Mouse (Mus musculus): Measurements from ENCODE around the gene Fry. TPM values are rescaled to one million over a fixed set of nuclear protein-coding genes. Genes with fewer than 3 reads are reported as not detected.

Fry gene
- polyA plus RNA-seq, 1 experiment from 2014 or later = 8.5 TPM

DNA sequence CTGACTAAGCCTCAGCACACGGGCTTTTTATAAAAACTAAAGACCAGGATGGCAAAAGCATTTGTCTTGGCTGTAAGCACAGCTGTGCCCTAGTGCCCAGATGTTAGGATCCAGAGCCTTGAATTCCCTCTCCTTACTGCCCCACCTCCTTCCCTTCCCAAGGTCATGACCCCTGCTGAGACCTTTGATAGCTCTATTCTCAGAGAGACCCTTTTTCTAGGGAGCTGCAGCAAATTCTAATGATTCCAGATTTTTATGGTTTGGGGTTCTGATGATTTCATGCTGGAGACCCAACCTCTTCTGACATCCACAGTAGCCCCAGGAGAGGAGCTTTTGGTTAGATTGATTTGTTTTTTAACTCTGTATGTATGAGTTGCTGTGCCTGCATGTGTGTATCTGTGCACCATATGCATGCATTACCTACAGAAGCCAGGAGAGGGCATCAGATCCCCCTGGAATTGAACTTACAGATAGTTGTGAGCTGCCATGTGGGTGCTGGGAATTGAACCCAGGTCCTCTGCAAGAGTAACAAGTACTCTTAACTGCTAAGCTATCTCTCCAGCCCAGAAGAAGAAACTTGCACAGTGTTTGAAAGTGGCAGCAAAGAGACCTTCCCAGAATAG, 333.7 kb downstream of the Fry start:
- DNase-seq (ENCODE audit: low spot score) (no peak), ATAC-seq (replicated peaks; ENCODE audit: low FRiP score, low read depth) (no peak)
- no peaks in the 10 kb centered on the region for H3K27me3 ChIP-seq (ENCODE audit: insufficient read depth, low read length)
- H3K4me1 ChIP-seq (replicated peaks; ENCODE audit: insufficient read depth, low read length) = no peaks in the 10 kb centered on the region
- no peak overlapping the region for H3K4me3 ChIP-seq (replicated peaks; ENCODE audit: low read depth, low read length)
- no peak overlapping the region for H3K9ac ChIP-seq (ENCODE audit: low read depth, low read length)
- no peaks in the 10 kb centered on the region for H3K9me3 ChIP-seq (replicated peaks; ENCODE audit: low read length)
- H3K36me3 ChIP-seq (ENCODE audit: insufficient read depth, low read length) = 0 out of 2 replicates have a peak, but pooled peaks cover 8% of the 10 kb centered on the region
- H3K27ac ChIP-seq = no peak overlapping the region
- 81% methylated on average over 1 of the region's 1 CpGs for WGBS
- H3K4me2 ChIP-seq (ENCODE audit: low read length) = no peak overlapping the region
- no peak for TF ChIP-seq CTCF (IDR thresholded peaks at IDR 0.05; ENCODE audit: low read depth)

DNA sequence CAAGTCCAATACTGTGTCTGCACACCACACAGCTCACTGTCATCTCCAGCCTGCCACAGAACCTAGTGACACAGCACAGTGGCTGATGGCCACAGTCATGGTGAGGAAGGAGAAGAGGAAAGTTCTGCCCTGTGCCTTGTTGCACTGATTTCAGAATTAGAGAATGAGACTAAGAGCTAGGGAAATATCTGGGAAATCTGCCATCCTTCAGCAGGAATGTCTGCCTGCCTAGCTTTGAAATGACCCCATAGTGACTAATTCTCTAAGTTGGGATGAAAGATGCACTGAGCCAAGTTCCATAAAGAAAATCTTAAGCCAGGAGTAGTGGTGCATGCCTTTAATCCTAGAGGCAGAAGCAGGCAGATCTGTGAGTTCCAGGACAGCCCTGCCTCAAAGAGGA, 334.2 kb downstream of the Fry start:
- Histone ChIP-seq H3K4me3 (replicated peaks; ENCODE audit: low read depth, low read length) (no peak overlapping the region), H3K27ac (no peak overlapping the region), H3K9ac (ENCODE audit: low read depth, low read length) (no peak overlapping the region), H3K4me1 (replicated peaks; ENCODE audit: insufficient read depth, low read length) (no peaks in the 10 kb centered on the region), H3K4me2 (ENCODE audit: low read length) (no peak overlapping the region), H3K27me3 (ENCODE audit: insufficient read depth, low read length) (no peaks in the 10 kb centered on the region), H3K36me3 (ENCODE audit: insufficient read depth, low read length) (0 out of 2 replicates have a peak, but pooled peaks cover 8% of the 10 kb centered on the region), H3K9me3 (replicated peaks; ENCODE audit: low read length) (no peaks in the 10 kb centered on the region)
- DNase-seq (ENCODE audit: low spot score) (no peak), ATAC-seq (replicated peaks; ENCODE audit: low FRiP score, low read depth) (no peak)
- TF ChIP-seq CTCF (IDR thresholded peaks at IDR 0.05; ENCODE audit: low read depth) = no peak

DNA sequence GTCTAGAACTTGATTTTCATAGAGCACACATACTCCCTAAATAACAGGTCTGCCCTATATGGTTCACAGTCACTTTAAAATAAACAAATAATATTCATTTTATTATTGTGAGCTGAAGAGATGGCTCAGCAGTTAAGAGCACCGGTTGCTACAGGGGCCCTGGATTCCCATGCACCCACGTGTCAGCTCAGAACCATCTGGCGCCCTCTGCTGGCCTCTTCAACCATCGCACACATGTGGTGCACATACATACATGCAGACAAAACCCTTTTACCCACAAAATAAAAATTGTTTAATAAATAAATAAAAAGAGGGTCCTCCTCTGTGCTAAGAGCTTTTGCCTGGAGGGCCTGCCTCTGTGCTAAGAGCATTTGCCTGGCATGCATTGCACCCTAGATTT, 335.0 kb downstream of the Fry start:
- no peak overlapping the region for H3K4me3 ChIP-seq (replicated peaks; ENCODE audit: low read depth, low read length)
- ATAC-seq (replicated peaks; ENCODE audit: low FRiP score, low read depth) = no peak
- H3K27ac ChIP-seq = no peak overlapping the region
- no peaks in the 10 kb centered on the region for H3K9me3 ChIP-seq (replicated peaks; ENCODE audit: low read length)
- H3K27me3 ChIP-seq (ENCODE audit: insufficient read depth, low read length) = no peaks in the 10 kb centered on the region
- no peak for DNase-seq (ENCODE audit: low spot score)
- H3K4me1 ChIP-seq (replicated peaks; ENCODE audit: insufficient read depth, low read length) = no peaks in the 10 kb centered on the region
- H3K4me2 ChIP-seq (ENCODE audit: low read length) = no peak overlapping the region
- 0 out of 2 replicates have a peak, but pooled peaks have one; percentile 18 for TF ChIP-seq CTCF (IDR thresholded peaks at IDR 0.05; ENCODE audit: low read depth)
- WGBS = 87% methylated on average over 4 of the region's 4 CpGs
- no peak overlapping the region for H3K9ac ChIP-seq (ENCODE audit: low read depth, low read length)
- 0 out of 2 replicates have a peak, but pooled peaks cover 8% of the 10 kb centered on the region for H3K36me3 ChIP-seq (ENCODE audit: insufficient read depth, low read length)

DNA sequence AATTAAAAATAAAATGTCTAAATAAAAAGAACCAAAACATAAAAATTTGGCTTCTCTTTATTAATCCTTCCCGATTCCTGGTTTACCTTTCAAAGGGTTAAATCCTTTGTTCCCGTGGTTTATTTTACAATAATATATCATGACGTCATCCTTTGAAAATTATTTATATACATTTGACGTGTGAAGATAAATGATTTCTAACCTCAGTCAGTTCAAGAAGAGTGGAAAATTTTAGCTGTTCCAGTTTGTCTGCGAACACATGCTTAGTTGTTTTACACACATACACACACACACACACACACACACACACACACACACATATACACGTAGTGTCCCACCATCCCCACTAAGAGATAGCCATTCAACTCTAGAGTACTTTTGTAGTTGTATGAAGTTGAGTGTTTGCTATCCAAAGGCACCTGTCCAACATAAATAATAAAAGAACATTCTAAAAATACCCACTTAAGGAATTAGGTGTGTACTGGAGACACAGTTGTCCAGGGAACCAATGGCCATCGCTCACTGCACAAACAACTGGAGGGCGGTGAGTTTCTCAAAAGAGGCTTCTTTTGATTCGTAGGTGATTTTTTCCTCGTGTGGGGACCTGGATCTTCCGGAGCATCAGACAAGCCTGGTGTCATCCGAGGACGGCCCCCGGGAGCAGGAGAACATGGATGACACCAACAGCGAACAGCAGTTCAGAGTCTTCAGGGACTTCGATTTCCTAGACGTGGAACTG, 338.9 kb downstream of the Fry start:
- peak; percentile 60 for DNase-seq (ENCODE audit: low spot score)
- Histone ChIP-seq H3K9ac (ENCODE audit: low read depth, low read length) (no peak overlapping the region), H3K4me1 (replicated peaks; ENCODE audit: insufficient read depth, low read length) (no peaks in the 10 kb centered on the region), H3K36me3 (ENCODE audit: insufficient read depth, low read length) (peaks cover 12% of the 10 kb centered on the region; the same call in 1 of the 2 replicates), H3K27me3 (ENCODE audit: insufficient read depth, low read length) (no peaks in the 10 kb centered on the region), H3K4me2 (ENCODE audit: low read length) (peak overlapping the region; percentile 19), H3K27ac (peak overlapping the region; percentile 55), H3K9me3 (replicated peaks; ENCODE audit: low read length) (no peaks in the 10 kb centered on the region), H3K4me3 (replicated peaks; ENCODE audit: low read depth, low read length) (peak overlapping the region; percentile 4; the same call in 1 of the 2 replicates)
- WGBS = 62% methylated on average over 17 of the region's 17 CpGs
- ATAC-seq (replicated peaks; ENCODE audit: low FRiP score, low read depth) = no peak
- TF ChIP-seq CTCF (IDR thresholded peaks at IDR 0.05; ENCODE audit: low read depth) = no peak

DNA sequence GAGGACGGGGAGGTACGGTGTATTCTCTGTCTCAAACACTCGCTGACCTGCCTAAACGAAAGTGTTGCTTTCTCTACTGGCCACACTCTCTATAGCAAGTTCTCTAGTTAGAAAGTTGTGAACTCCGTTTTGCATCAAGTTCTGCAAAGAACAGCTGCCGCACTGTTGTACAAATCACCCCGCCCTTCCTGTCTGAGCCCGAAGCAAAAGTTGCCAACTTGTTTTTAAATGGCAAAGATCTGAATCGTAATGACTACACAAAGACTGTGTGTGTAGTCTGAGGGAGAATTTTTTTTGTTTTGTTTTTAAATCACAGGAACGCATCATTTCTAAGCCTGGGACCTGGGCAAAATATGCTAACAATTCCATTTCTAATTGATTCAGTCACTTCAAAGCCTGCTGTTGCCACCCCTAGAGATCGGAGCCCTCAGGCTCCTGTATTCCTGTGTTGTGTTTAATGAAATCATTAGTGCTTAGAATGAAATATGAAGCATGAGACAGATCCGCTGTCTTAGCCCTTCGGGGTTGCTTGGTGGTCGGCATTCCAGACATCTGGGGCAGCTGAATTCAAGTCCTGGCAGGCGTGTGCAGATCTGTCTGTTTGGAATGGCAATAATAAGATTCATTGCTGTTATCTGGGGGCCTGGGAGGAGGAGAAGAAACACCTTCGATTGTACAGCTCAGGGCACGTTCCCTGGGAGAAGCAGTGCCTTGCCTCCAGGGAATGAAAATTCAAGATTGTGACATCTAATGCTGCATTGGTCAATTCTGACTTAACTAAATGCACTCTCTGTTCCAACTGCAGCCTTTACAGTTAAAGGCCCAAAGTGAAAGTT, 339.7 kb downstream of the Fry start:
- H3K27ac ChIP-seq = peak overlapping the region; percentile 55
- 39% methylated on average over 17 of the region's 17 CpGs for WGBS
- no peak overlapping the region for H3K9ac ChIP-seq (ENCODE audit: low read depth, low read length)
- DNase-seq (ENCODE audit: low spot score) (peak; percentile 31), ATAC-seq (replicated peaks; ENCODE audit: low FRiP score, low read depth) (no peak)
- no peaks in the 10 kb centered on the region for H3K27me3 ChIP-seq (ENCODE audit: insufficient read depth, low read length)
- H3K36me3 ChIP-seq (ENCODE audit: insufficient read depth, low read length) = peaks cover 12% of the 10 kb centered on the region; the same call in 1 of the 2 replicates
- peak overlapping the region; percentile 19 for H3K4me2 ChIP-seq (ENCODE audit: low read length)
- peak overlapping the region; percentile 4; the same call in 1 of the 2 replicates for H3K4me3 ChIP-seq (replicated peaks; ENCODE audit: low read depth, low read length)
- no peaks in the 10 kb centered on the region for H3K9me3 ChIP-seq (replicated peaks; ENCODE audit: low read length)
- TF ChIP-seq CTCF (IDR thresholded peaks at IDR 0.05; ENCODE audit: low read depth) = no peak
- no peaks in the 10 kb centered on the region for H3K4me1 ChIP-seq (replicated peaks; ENCODE audit: insufficient read depth, low read length)

DNA sequence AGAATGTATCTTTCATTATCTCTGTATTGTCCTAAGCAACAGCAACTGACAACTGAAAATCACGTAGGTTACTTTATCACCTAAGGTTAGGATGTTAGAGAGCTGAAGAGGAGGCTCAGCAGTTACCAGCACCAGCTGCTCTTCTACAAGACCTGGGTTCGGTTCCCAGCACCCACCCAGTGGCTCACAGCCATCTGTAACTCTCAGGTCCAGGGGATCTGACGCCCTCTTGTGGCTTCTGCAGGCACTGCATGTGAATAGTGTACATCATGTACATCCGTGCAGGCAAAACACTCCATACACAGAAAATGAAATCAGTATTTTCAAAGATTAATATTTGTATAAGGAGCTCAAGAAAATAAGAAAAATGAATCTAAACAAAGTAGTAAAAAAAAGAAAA, 341.4 kb downstream of the Fry start:
- ATAC-seq (replicated peaks; ENCODE audit: low FRiP score, low read depth) = no peak
- H3K9me3 ChIP-seq (replicated peaks; ENCODE audit: low read length) = no peaks in the 10 kb centered on the region
- no peak for DNase-seq (ENCODE audit: low spot score)
- 87% methylated on average over 4 of the region's 4 CpGs for WGBS
- no peak overlapping the region for H3K27ac ChIP-seq
- peak; percentile 29; the same call in 1 of the 2 replicates for TF ChIP-seq CTCF (IDR thresholded peaks at IDR 0.05; ENCODE audit: low read depth)
- H3K4me3 ChIP-seq (replicated peaks; ENCODE audit: low read depth, low read length) = no peak overlapping the region
- no peaks in the 10 kb centered on the region for H3K27me3 ChIP-seq (ENCODE audit: insufficient read depth, low read length)
- H3K9ac ChIP-seq (ENCODE audit: low read depth, low read length) = no peak overlapping the region
- H3K4me2 ChIP-seq (ENCODE audit: low read length) = no peak overlapping the region
- H3K4me1 ChIP-seq (replicated peaks; ENCODE audit: insufficient read depth, low read length) = no peaks in the 10 kb centered on the region
- H3K36me3 ChIP-seq (ENCODE audit: insufficient read depth, low read length) = peaks cover 7% of the 10 kb centered on the region; the same call in 1 of the 2 replicates
